Mouse (Mus musculus) thymus, adult 2 months (tissue): Measurements from ENCODE around the gene Fbrsl1.

ENCODE experiments used
- CTCF ChIP-seq: fragments of 200-500 bp; IDR thresholded peaks from 2 replicates; pipeline ENCODE4 v1.5.1; 2012; ENCODE audit warnings: mild to moderate bottlenecking, control low read depth, low read length, moderate library complexity, borderline replicate concordance; ENCODE audit not compliant: control insufficient read depth, poor library complexity, insufficient read depth; ENCODE audit errors: extremely low read depth
- POLR2A ChIP-seq: fragments of 200-500 bp; IDR thresholded peaks from 2 replicates; pipeline ENCODE4 v1.6.1; 2012; ENCODE audit warnings: mild to moderate bottlenecking, low read length, control low read depth, moderate library complexity; ENCODE audit not compliant: control insufficient read depth, poor library complexity, insufficient read depth; ENCODE audit errors: extremely low read depth

GRCm38 (mm10) chr5:110401101-110401500 is 47.2 kb downstream of the Fbrsl1 start:
- TF ChIP-seq CTCF (no peak), POLR2A (no peak)
